In the genomic region with DNA sequence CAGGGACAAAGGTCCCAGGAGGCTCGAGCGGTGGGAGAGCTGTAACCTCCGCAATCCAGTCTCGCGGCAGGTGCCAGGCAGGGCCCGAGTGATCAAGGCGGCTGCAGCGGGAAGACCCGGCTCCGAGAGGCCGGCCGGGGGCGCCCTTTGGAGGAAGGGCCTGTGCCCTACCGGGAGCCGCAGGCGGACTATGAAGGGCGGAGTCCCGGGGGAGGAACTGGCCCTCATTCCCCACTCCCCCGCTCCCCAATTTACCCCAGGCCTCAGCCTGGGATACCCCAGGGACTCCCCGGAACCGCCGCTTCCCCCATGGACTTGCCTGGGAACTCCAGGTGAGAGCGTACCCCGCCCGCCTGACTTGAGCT, we compare ENCODE assay signal across 8 mouse cellular contexts. TPM values are rescaled to one million over a fixed set of nuclear protein-coding genes. Genes with fewer than 3 reads are reported as not detected.
DNase-seq lines count a peak whose midpoint lies in the region; ATAC-seq and TF ChIP-seq lines count a peak whose summit lies in the region.

No protein-coding gene starts in this region.

- peak overlapping the region; percentile 85 for H3K4me2 ChIP-seq in hindbrain, embryonic 13.5 days
- peak overlapping the region; percentile 87 for H3K4me2 ChIP-seq in stomach, embryonic 15.5 days

- H3K9me3 ChIP-seq in ES-Bruce4 (replicated peaks; ENCODE audit: control insufficient read depth, insufficient read depth, low read length, poor library complexity, severe bottlenecking) = peaks cover 27% of the 10 kb centered on the region
- no peaks in the 10 kb centered on the region for H3K9me3 ChIP-seq in hindbrain, embryonic 13.5 days
- H3K9me3 ChIP-seq in megakaryocyte, embryonic 14.5 days = 0 out of 2 replicates have a peak, but pooled peaks cover 5% of the 10 kb centered on the region
- no peaks in the 10 kb centered on the region for H3K9me3 ChIP-seq in stomach, embryonic 15.5 days

- H3K27me3 ChIP-seq in kidney, adult 2 months (replicated peaks; ENCODE audit: control insufficient read depth, insufficient read depth, low read length) = no peaks in the 10 kb centered on the region
- H3K27me3 ChIP-seq in ES-Bruce4 (ENCODE audit: control insufficient read depth, insufficient read depth, low read length, poor library complexity, severe bottlenecking) = no peaks in the 10 kb centered on the region
- no peaks in the 10 kb centered on the region for H3K27me3 ChIP-seq in hindbrain, embryonic 13.5 days
- no peaks in the 10 kb centered on the region for H3K27me3 ChIP-seq in megakaryocyte, embryonic 14.5 days (replicated peaks)
- no peaks in the 10 kb centered on the region for H3K27me3 ChIP-seq in stomach, embryonic 15.5 days (replicated peaks)

- TF ChIP-seq POLR2A in kidney, adult 2 months (IDR thresholded peaks at IDR 0.05; ENCODE audit: low read depth, low read length) = no peak
- no peak for TF ChIP-seq POLR2A in ES-Bruce4 (IDR thresholded peaks at IDR 0.05; ENCODE audit: insufficient read depth, low read length)

- no peak for TF ChIP-seq CTCF in kidney, adult 2 months (conservative IDR thresholded peaks at IDR 0.05; ENCODE audit: insufficient read depth, insufficient read length, low read depth, low read length)
- TF ChIP-seq CTCF in ES-Bruce4 (IDR thresholded peaks at IDR 0.05; ENCODE audit: low read depth, low read length) = peak; percentile 0

- DNase-seq in kidney, adult 2 months = no peak
- DNase-seq in kidney, adult 18-20 months = no peak
- no peak for DNase-seq in layer of hippocampus, postnatal 10 days (ENCODE audit: low spot score in 2 of 2)

- peak; percentile 27; the same call in 1 of the 2 replicates for ATAC-seq in common myeloid progenitor, adult 5-6 weeks (replicated peaks; ENCODE audit: low read depth, poor library complexity, severe bottlenecking)
- ATAC-seq in hindbrain, embryonic 13.5 days (ENCODE audit: low FRiP score) = peak; percentile 34
- peak; percentile 9 for ATAC-seq in stomach, embryonic 15.5 days (ENCODE audit: insufficient read depth, low FRiP score, low read depth)

- H3K9ac ChIP-seq in ES-Bruce4 (ENCODE audit: low read depth, poor library complexity, severe bottlenecking) = peak overlapping the region; percentile 94
- H3K9ac ChIP-seq in hindbrain, embryonic 13.5 days = peak overlapping the region; percentile 97
- peak overlapping the region; percentile 81 for H3K9ac ChIP-seq in stomach, embryonic 15.5 days

- under 1% methylated on average over 25 of the region's 25 CpGs for whole genome bisulfite sequencing in kidney, adult 2 months
- WGBS in hindbrain, embryonic 13.5 days = 0% methylated on average over 25 of the region's 25 CpGs
- 0% methylated on average over 24 of the region's 25 CpGs for WGBS in stomach, embryonic 15.5 days

- H3K36me3 ChIP-seq in kidney, adult 2 months (ENCODE audit: control insufficient read depth, insufficient read depth, low read length) = no peaks in the 10 kb centered on the region; the same call in none of the 2 replicates
- H3K36me3 ChIP-seq in ES-Bruce4 (ENCODE audit: control insufficient read depth, insufficient read depth, low read length, poor library complexity, severe bottlenecking) = peaks cover 21% of the 10 kb centered on the region
- peaks cover 50% of the 10 kb centered on the region for H3K36me3 ChIP-seq in hindbrain, embryonic 13.5 days
- peaks cover 70% of the 10 kb centered on the region for H3K36me3 ChIP-seq in megakaryocyte, embryonic 14.5 days (replicated peaks; ENCODE audit: low read length)
- H3K36me3 ChIP-seq in stomach, embryonic 15.5 days = peaks cover 35% of the 10 kb centered on the region

- no peak for TF ChIP-seq EP300 in ES-Bruce4 (IDR thresholded peaks at IDR 0.05; ENCODE audit: insufficient read depth, low read depth, low read length)

- peaks cover 10% of the 10 kb centered on the region; the same call in 1 of the 2 replicates for H3K4me1 ChIP-seq in kidney, adult 2 months (ENCODE audit: control insufficient read depth, insufficient read depth, low read length)
- H3K4me1 ChIP-seq in ES-Bruce4 (ENCODE audit: control insufficient read depth, insufficient read depth, low read length) = no peaks in the 10 kb centered on the region
- peaks cover 29% of the 10 kb centered on the region for H3K4me1 ChIP-seq in hindbrain, embryonic 13.5 days (replicated peaks)
- peaks cover 50% of the 10 kb centered on the region for H3K4me1 ChIP-seq in megakaryocyte, embryonic 14.5 days
- H3K4me1 ChIP-seq in stomach, embryonic 15.5 days = peaks cover 15% of the 10 kb centered on the region; the same call in 1 of the 2 replicates

- peak overlapping the region; percentile 94 for H3K27ac ChIP-seq in kidney, adult 2 months (ENCODE audit: insufficient read depth, low read depth, low read length)
- H3K27ac ChIP-seq in ES-Bruce4 (ENCODE audit: insufficient read depth, low read length) = peak overlapping the region; percentile 92
- H3K27ac ChIP-seq in hindbrain, embryonic 13.5 days = peak overlapping the region; percentile 99
- peak overlapping the region; percentile 99 for H3K27ac ChIP-seq in stomach, embryonic 15.5 days

- H3K4me3 ChIP-seq in kidney, adult 2 months (ENCODE audit: insufficient read depth, low read depth, low read length) = peak overlapping the region; percentile 82
- peak overlapping the region; percentile 78 for H3K4me3 ChIP-seq in ES-Bruce4 (ENCODE audit: low read depth, low read length)
- H3K4me3 ChIP-seq in hindbrain, embryonic 13.5 days = peak overlapping the region; percentile 90
- peak overlapping the region; percentile 95 for H3K4me3 ChIP-seq in megakaryocyte, embryonic 14.5 days (replicated peaks)
- H3K4me3 ChIP-seq in stomach, embryonic 15.5 days (replicated peaks) = peak overlapping the region; percentile 81

RNA-seq across cellular contexts. Expression of a gene that starts 7.4 kb away (rescaled TPM):
- 19.1 and 23.7 TPM in 2 replicates for polyA plus RNA-seq in kidney, adult 2 months (2012; rRNA removed)
- 21.8 and 25.3 TPM in 2 replicates for polyA plus RNA-seq in ES-Bruce4 (2011; ENCODE audit: insufficient read depth, insufficient read length, low read depth, missing spikeins)
- 15.1 and 30.3 TPM in 2 replicates for total RNA-seq in common myeloid progenitor, adult 5-6 weeks (2017)
- 10.8 and 13.7 TPM in 2 replicates for polyA plus RNA-seq in hindbrain, embryonic 13.5 days (2015; fragmentation: Nextera tagmentation; extraction: Ambion mirVana)
- 237 and 322 TPM in 2 replicates for polyA plus RNA-seq in megakaryocyte, embryonic 14.5 days (2012; ENCODE audit: insufficient read depth, low replicate concordance)
- 12.2 and 13.8 TPM in 2 replicates for polyA plus RNA-seq in stomach, embryonic 15.5 days (2015; fragmentation: Nextera tagmentation; extraction: Ambion mirVana)
- total RNA-seq in layer of hippocampus, postnatal 10 days (2021) = 10 to 100 TPM; 60.0 to 63.1 TPM

RNA-seq across cellular contexts. Expression of a gene that starts 12.2 kb away (rescaled TPM):
- polyA plus RNA-seq in kidney, adult 2 months (2012; rRNA removed) = 58.7 and 62.6 TPM in 2 replicates
- 45.3 and 48.0 TPM in 2 replicates for polyA plus RNA-seq in ES-Bruce4 (2011; ENCODE audit: insufficient read depth, insufficient read length, low read depth, missing spikeins)
- total RNA-seq in common myeloid progenitor, adult 5-6 weeks (2017) = 19.0 and 33.8 TPM in 2 replicates
- polyA plus RNA-seq in hindbrain, embryonic 13.5 days (2015; fragmentation: Nextera tagmentation; extraction: Ambion mirVana) = 40.5 and 44.0 TPM in 2 replicates
- polyA plus RNA-seq in megakaryocyte, embryonic 14.5 days (2012; ENCODE audit: insufficient read depth, low replicate concordance) = 83.1 and 177 TPM in 2 replicates
- polyA plus RNA-seq in stomach, embryonic 15.5 days (2015; fragmentation: Nextera tagmentation; extraction: Ambion mirVana) = 38.6 and 38.8 TPM in 2 replicates
- total RNA-seq in layer of hippocampus, postnatal 10 days (2021) = 10 to 100 TPM; 31.6 to 34.8 TPM

RNA-seq across cellular contexts. Expression of a gene that starts 22.7 kb away (rescaled TPM):
- polyA plus RNA-seq in kidney, adult 2 months (2012; rRNA removed) = 3.0 and 3.4 TPM in 2 replicates
- 2.7 and 2.8 TPM in 2 replicates for polyA plus RNA-seq in ES-Bruce4 (2011; ENCODE audit: insufficient read depth, insufficient read length, low read depth, missing spikeins)
- 3.1 and 4.8 TPM in 2 replicates for total RNA-seq in common myeloid progenitor, adult 5-6 weeks (2017)
- 15.0 and 16.2 TPM in 2 replicates for polyA plus RNA-seq in hindbrain, embryonic 13.5 days (2015; fragmentation: Nextera tagmentation; extraction: Ambion mirVana)
- 4.4 and 12.0 TPM in 2 replicates for polyA plus RNA-seq in megakaryocyte, embryonic 14.5 days (2012; ENCODE audit: insufficient read depth, low replicate concordance)
- polyA plus RNA-seq in stomach, embryonic 15.5 days (2015; fragmentation: Nextera tagmentation; extraction: Ambion mirVana) = 5.7 and 7.2 TPM in 2 replicates
- 1 to 10 TPM; 7.5 to 7.7 TPM for total RNA-seq in layer of hippocampus, postnatal 10 days (2021)

RNA-seq across cellular contexts. Expression of a gene that starts 40.2 kb away (rescaled TPM):
- polyA plus RNA-seq in kidney, adult 2 months (2012; rRNA removed) = 17.0 and 18.6 TPM in 2 replicates
- polyA plus RNA-seq in ES-Bruce4 (2011; ENCODE audit: insufficient read depth, insufficient read length, low read depth, missing spikeins) = 106 and 114 TPM in 2 replicates
- total RNA-seq in common myeloid progenitor, adult 5-6 weeks (2017) = 33.8 and 62.1 TPM in 2 replicates
- polyA plus RNA-seq in hindbrain, embryonic 13.5 days (2015; fragmentation: Nextera tagmentation; extraction: Ambion mirVana) = 51.3 and 53.7 TPM in 2 replicates
- 4.0 and 9.1 TPM in 2 replicates for polyA plus RNA-seq in megakaryocyte, embryonic 14.5 days (2012; ENCODE audit: insufficient read depth, low replicate concordance)
- polyA plus RNA-seq in stomach, embryonic 15.5 days (2015; fragmentation: Nextera tagmentation; extraction: Ambion mirVana) = 49.7 and 55.4 TPM in 2 replicates
- total RNA-seq in layer of hippocampus, postnatal 10 days (2021) = 100 to 1,000 TPM; 109 to 111 TPM

RNA-seq across cellular contexts. Expression of a gene that starts 47.8 kb away (rescaled TPM):
- polyA plus RNA-seq in kidney, adult 2 months (2012; rRNA removed) = 12.5 and 13.1 TPM in 2 replicates
- 13.0 and 13.6 TPM in 2 replicates for polyA plus RNA-seq in ES-Bruce4 (2011; ENCODE audit: insufficient read depth, insufficient read length, low read depth, missing spikeins)
- 11.2 and 11.9 TPM in 2 replicates for total RNA-seq in common myeloid progenitor, adult 5-6 weeks (2017)
- polyA plus RNA-seq in hindbrain, embryonic 13.5 days (2015; fragmentation: Nextera tagmentation; extraction: Ambion mirVana) = 17.6 and 19.0 TPM in 2 replicates
- polyA plus RNA-seq in megakaryocyte, embryonic 14.5 days (2012; ENCODE audit: insufficient read depth, low replicate concordance) = 15.7 and 25.1 TPM in 2 replicates
- 13.4 and 14.8 TPM in 2 replicates for polyA plus RNA-seq in stomach, embryonic 15.5 days (2015; fragmentation: Nextera tagmentation; extraction: Ambion mirVana)
- 10 to 100 TPM; 11.2 to 19.2 TPM for total RNA-seq in layer of hippocampus, postnatal 10 days (2021)
